Mouse (Mus musculus) MEL (cell line): ENCODE results near the gene Il4i1. TPM values are rescaled to one million over a fixed set of nuclear protein-coding genes. Genes with fewer than 3 reads are reported as not detected.
A peak's percentile ranks its signal among the peaks of the same experiment; 100 is the strongest.

Source experiments
- DNase-seq: peaks from one replicate; pipeline ENCODE4 v3.0.0; 2011; ENCODE audit warnings: low read depth, low spot score
- H3K27ac ChIP-seq: 2 replicates; pipeline ENCODE4 v1.5.1; 2012; ENCODE audit warnings: low read depth, mild to moderate bottlenecking, control low read depth, low read length, moderate library complexity; ENCODE audit not compliant: control insufficient read depth
- H3K27me3 ChIP-seq, 2 experiments: fragments of 150-350 bp in 1 of 2; sonication (generic) in 1 of 2; 2 replicates each; pipeline ENCODE4 v1.6.1; 2012; ENCODE audit warnings: low read length in 2 of 2, mild to moderate bottlenecking in 2 of 2, improper control_type of control experiment in 1 of 2, moderate library complexity in 1 of 2; ENCODE audit not compliant: insufficient read depth in 2 of 2, control insufficient read depth in 1 of 2
- H3K36me3 ChIP-seq, 2 experiments: 2 replicates each; pipeline ENCODE4 v1.6.1; 2012 to 2014; ENCODE audit warnings: low read length in 2 of 2, improper control_type of control experiment in 1 of 2, inconsistent platforms in 1 of 2, mild to moderate bottlenecking in 1 of 2; ENCODE audit not compliant: insufficient read depth in 2 of 2, control insufficient read depth in 1 of 2
- H3K4me1 ChIP-seq, 2 experiments: fragments of 150-350 bp in 1 of 2; sonication (generic) in 1 of 2; 2 replicates each; pipeline ENCODE4 v1.6.1; 2012; ENCODE audit warnings: low read length in 2 of 2, improper control_type of control experiment in 1 of 2, mild to moderate bottlenecking in 1 of 2; ENCODE audit not compliant: insufficient read depth in 2 of 2, control insufficient read depth in 1 of 2
- H3K4me3 ChIP-seq, 2 experiments: fragments of 150-350 bp in 1 of 2; sonication (generic) in 1 of 2; 2 replicates each; pipeline ENCODE4 v1.5.1; 2012; ENCODE audit warnings: low read depth in 2 of 2, low read length in 2 of 2, mild to moderate bottlenecking in 2 of 2, moderate library complexity in 2 of 2, control low read depth in 1 of 2, improper control_type of control experiment in 1 of 2; ENCODE audit not compliant: control insufficient read depth in 1 of 2, insufficient read depth in 1 of 2
- H3K79me2 ChIP-seq: 2 replicates; pipeline ENCODE4 v1.6.1; 2012; ENCODE audit warnings: mild to moderate bottlenecking, low read length, moderate library complexity; ENCODE audit not compliant: control insufficient read depth, poor library complexity, insufficient read depth
- H3K9ac ChIP-seq: 2 replicates; pipeline ENCODE4 v1.6.1; 2012; ENCODE audit warnings: low read depth, mild to moderate bottlenecking, control low read depth, low read length, moderate library complexity; ENCODE audit not compliant: control insufficient read depth, poor library complexity, severe bottlenecking
- H3K9me3 ChIP-seq: fragments of 150-350 bp; sonication (generic); replicated peaks from 2 replicates; pipeline ENCODE4 v1.6.1; 2012; ENCODE audit warnings: mild to moderate bottlenecking, low read length, improper control_type of control experiment, moderate library complexity; ENCODE audit not compliant: insufficient read depth
- CHD1 ChIP-seq: IDR thresholded peaks from 2 replicates; pipeline ENCODE4 v1.6.1; 2012; ENCODE audit warnings: low read depth, mild to moderate bottlenecking, inconsistent platforms, low read length, improper control_type of control experiment
- CTCF ChIP-seq, 3 experiments: IDR thresholded peaks in 2 of 3; conservative IDR thresholded peaks in 1 of 3; 2 replicates each; pipeline ENCODE4 v1.5.1; 2011 to 2012; ENCODE audit warnings: low read length in 3 of 3, low read depth in 2 of 3, mild to moderate bottlenecking in 2 of 3, improper control_type of control experiment in 1 of 3, inconsistent platforms in 1 of 3, mixed read lengths in 1 of 3, moderate library complexity in 1 of 3; ENCODE audit not compliant: control insufficient read depth in 1 of 3, insufficient read depth in 1 of 3, poor library complexity in 1 of 3, severe bottlenecking in 1 of 3
- EP300 ChIP-seq, 2 experiments: IDR thresholded peaks; 2 replicates each; pipeline ENCODE4 v1.6.1; 2011; ENCODE audit warnings: improper control_type of control experiment in 2 of 2, low read length in 2 of 2, low read depth in 1 of 2, mild to moderate bottlenecking in 1 of 2
- GABPA ChIP-seq: IDR thresholded peaks from 2 replicates; pipeline ENCODE4 v1.6.1; 2012; ENCODE audit warnings: low read depth, mild to moderate bottlenecking, inconsistent platforms, low read length, improper control_type of control experiment, moderate library complexity
- HCFC1 ChIP-seq: IDR thresholded peaks from 2 replicates; pipeline ENCODE4 v1.6.1; 2012; ENCODE audit warnings: low read depth, mild to moderate bottlenecking, inconsistent platforms, low read length, improper control_type of control experiment, moderate library complexity
- KAT2A ChIP-seq: conservative IDR thresholded peaks from 2 replicates; pipeline ENCODE4 v1.6.1; 2012; ENCODE audit warnings: low read depth, low read length, improper control_type of control experiment, inconsistent platforms
- MAFK ChIP-seq: IDR thresholded peaks from 2 replicates; pipeline ENCODE4 v1.6.1; 2011; ENCODE audit warnings: low read depth, mild to moderate bottlenecking, low read length, improper control_type of control experiment, borderline replicate concordance
- MXI1 ChIP-seq: IDR thresholded peaks from 2 replicates; pipeline ENCODE4 v1.6.1; 2011; ENCODE audit warnings: mild to moderate bottlenecking, low read depth, low read length, improper control_type of control experiment
- POLR2AphosphoS2 ChIP-seq: IDR thresholded peaks from 2 replicates; pipeline ENCODE4 v1.6.1; 2011; ENCODE audit warnings: low read length, improper control_type of control experiment
- RCOR1 ChIP-seq: IDR thresholded peaks from 2 replicates; pipeline ENCODE4 v1.6.1; 2012; ENCODE audit warnings: low read depth, mild to moderate bottlenecking, inconsistent platforms, low read length, improper control_type of control experiment
- SIN3A ChIP-seq: IDR thresholded peaks from 2 replicates; pipeline ENCODE4 v1.6.1; 2012; ENCODE audit warnings: low read length, improper control_type of control experiment, inconsistent platforms
- SMC3 ChIP-seq: IDR thresholded peaks from 2 replicates; pipeline ENCODE4 v1.6.1; 2011; ENCODE audit warnings: low read depth, low read length, improper control_type of control experiment
- TBP ChIP-seq: IDR thresholded peaks from 2 replicates; pipeline ENCODE4 v1.8.0; 2011; ENCODE audit warnings: low read depth, low read length, improper control_type of control experiment
- TCF12 ChIP-seq: IDR thresholded peaks from 2 replicates; pipeline ENCODE4 v1.6.1; 2014; ENCODE audit warnings: low read depth, mild to moderate bottlenecking, inconsistent platforms, low read length, improper control_type of control experiment, moderate library complexity
- UBTF ChIP-seq: IDR thresholded peaks from 2 replicates; pipeline ENCODE4 v1.6.1; 2012; ENCODE audit warnings: low read depth, mild to moderate bottlenecking, inconsistent platforms, low read length, improper control_type of control experiment, moderate library complexity, borderline replicate concordance; ENCODE audit not compliant: insufficient read depth
- ZKSCAN1 ChIP-seq: IDR thresholded peaks from 2 replicates; pipeline ENCODE4 v1.6.1; 2012; ENCODE audit warnings: low read depth, mild to moderate bottlenecking, inconsistent platforms, low read length, improper control_type of control experiment, moderate library complexity
- ZMIZ1 ChIP-seq: IDR thresholded peaks from 2 replicates; pipeline ENCODE4 v1.6.1; 2012; ENCODE audit warnings: low read depth, mild to moderate bottlenecking, inconsistent platforms, low read length, improper control_type of control experiment, moderate library complexity
- polyA plus RNA-seq, 2 experiments: library from polyadenylated mRNA; stranded (reverse) in 1 of 2; unstranded in 1 of 2; fragments of >175 nt in 1 of 2; fragments of >200 nt in 1 of 2; gene quantifications; 2 replicates each; pipeline versions ENCODE4 v1.2.1 to v1.2.4; 2012; ENCODE audit warnings: low replicate concordance in 2 of 2, low read depth in 1 of 2; ENCODE audit not compliant: insufficient read length in 2 of 2, insufficient read depth in 1 of 2, missing spikeins in 1 of 2
- total RNA-seq: library from RNA; depleted of rRNA; stranded (reverse); fragments of 300-350 nt; gene quantifications from 2 replicates; pipeline ENCODE4 v1.2.3, GENCODE M21; 2012

Gene Il4i1
- total and polyA plus RNA-seq, 3 experiments = 0.54 to 0.73 TPM; not detected in 1

DNA sequence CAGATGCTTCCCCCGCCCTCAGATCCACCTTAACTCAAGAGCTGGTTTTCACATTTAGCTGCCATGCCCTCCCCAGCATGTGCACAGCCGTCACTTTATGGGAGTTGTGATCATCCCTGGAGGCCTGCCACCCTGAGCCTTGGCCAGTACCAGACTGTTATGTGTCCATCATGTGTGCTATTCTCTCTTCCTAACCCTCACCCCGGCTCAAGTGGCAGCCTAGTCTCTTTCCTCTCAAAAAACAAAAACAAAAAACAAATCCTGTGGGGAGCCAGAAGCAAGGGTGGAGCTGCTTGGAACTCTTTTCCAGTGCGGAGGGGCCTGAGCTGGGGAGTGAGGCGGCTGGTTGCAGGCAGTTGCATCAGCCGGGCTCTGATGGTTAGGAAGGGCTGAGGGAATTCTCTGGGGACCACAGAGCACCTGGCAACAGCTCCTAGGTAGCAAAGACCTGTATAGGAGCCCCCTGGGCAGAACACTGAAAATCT, 2.6 kb downstream of the Il4i1 start (continued):
- peak; percentile 83 for TF ChIP-seq TCF12
- TF ChIP-seq MAFK = 0 out of 2 replicates have a peak, but pooled peaks have one; percentile 30
- no peak for TF ChIP-seq SMC3
- TF ChIP-seq MXI1 = peak; percentile 95
- TF ChIP-seq SIN3A = peak; percentile 91
- no peak for TF ChIP-seq CTCF (IDR thresholded peaks at IDR 0.05 in 2 of 3, conservative IDR thresholded peaks at IDR 0.05 in 1 of 3; ENCODE audit: control insufficient read depth in 1 of 3, insufficient read depth in 1 of 3, low read depth in 2 of 3, low read length in 3 of 3, poor library complexity in 1 of 3, severe bottlenecking in 1 of 3)
- TF ChIP-seq RCOR1 = peak; percentile 59
- peak; percentile 93 for TF ChIP-seq KAT2A
- peak; percentile 76 for TF ChIP-seq HCFC1
- TF ChIP-seq EP300 (IDR thresholded peaks at IDR 0.05; ENCODE audit: low read depth in 1 of 2, low read length in 2 of 2) = peak in 1 of 2 experiments; percentile 84; a peak in 2 of 4 replicates
- TF ChIP-seq TBP = peak; percentile 71; the same call in 1 of the 2 replicates

DNA sequence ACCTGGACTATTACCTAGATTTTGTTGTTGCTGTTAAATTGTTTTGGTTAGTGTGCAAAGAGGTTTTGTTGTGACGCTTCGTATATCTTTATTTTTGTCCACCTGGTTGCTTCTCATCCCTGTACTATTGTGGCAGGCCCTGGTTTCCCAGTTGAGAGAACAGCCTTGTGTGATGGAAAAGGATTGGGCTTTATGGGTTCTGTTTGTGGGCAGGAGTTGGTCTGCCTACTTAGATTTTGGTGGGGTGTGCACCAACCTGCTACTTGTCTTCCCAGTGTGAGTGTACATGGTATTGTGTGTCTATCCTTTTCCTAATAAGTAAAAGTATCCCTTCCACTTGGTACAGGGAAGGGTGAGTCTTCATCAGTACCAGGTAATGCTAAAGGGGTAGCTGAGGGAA, 3.2 kb downstream of the Il4i1 start:
- H3K9me3 ChIP-seq = no peaks in the 10 kb centered on the region
- no peak for DNase-seq
- H3K27me3 ChIP-seq = no peaks in the 10 kb centered on the region
- H3K4me1 ChIP-seq = peaks cover 39 to 58% of the 10 kb centered on the region in 2 experiments
- peak overlapping the region; percentile 97 for H3K9ac ChIP-seq
- H3K36me3 ChIP-seq = peaks cover 19 to 64% of the 10 kb centered on the region in 2 experiments
- H3K27ac ChIP-seq = peak overlapping the region; percentile 94
- H3K4me3 ChIP-seq = peak overlapping the region; percentile 87 to 94
- TF ChIP-seq POLR2AphosphoS2 (peak; percentile 1; the same call in 1 of the 2 replicates), GABPA (no peak)
- H3K79me2 ChIP-seq = peaks cover 88% of the 10 kb centered on the region

DNA sequence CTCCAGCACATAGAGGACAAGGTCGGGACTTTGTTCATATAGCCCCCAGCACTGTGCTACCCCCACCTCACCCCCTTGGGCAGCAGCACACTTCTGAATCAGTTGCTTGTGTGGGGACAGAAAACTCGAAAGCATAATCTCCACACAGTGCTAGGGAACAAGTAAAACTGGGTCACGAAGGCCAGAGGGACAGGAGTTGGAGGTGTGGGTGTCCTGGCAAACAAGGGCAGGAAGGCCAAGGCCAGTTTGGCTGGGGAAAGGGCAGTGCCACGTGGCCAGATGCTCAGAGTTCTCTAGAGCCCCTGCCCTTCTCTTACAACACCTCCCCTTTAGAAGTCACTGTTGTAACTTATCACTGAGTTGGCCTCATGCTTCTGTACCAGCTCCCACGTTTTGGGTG, 3.7 kb downstream of the Il4i1 start:
- peaks cover 92% of the 10 kb centered on the region for H3K79me2 ChIP-seq
- H3K36me3 ChIP-seq = peaks cover 19 to 61% of the 10 kb centered on the region in 2 experiments
- TF ChIP-seq CHD1 (no peak), MXI1 (peak; percentile 60; the same call in 1 of the 2 replicates), ZKSCAN1 (no peak), UBTF (no peak), HCFC1 (no peak), ZMIZ1 (no peak; the same call in 1 of the 2 replicates)
- peak overlapping the region; percentile 94 for H3K27ac ChIP-seq
- H3K9me3 ChIP-seq = no peaks in the 10 kb centered on the region
- H3K4me1 ChIP-seq = peaks cover 39 to 56% of the 10 kb centered on the region in 2 experiments
- H3K4me3 ChIP-seq = peak overlapping the region; percentile 87 to 94
- DNase-seq = no peak
- peak overlapping the region; percentile 97 for H3K9ac ChIP-seq
- H3K27me3 ChIP-seq = no peaks in the 10 kb centered on the region
